Mouse (Mus musculus) hindbrain, embryonic 11.5 days (tissue): ENCODE measurements around the gene Acr. TPM values are rescaled to one million over a fixed set of nuclear protein-coding genes. Genes with fewer than 3 reads are reported as not detected.

Experiments used
- ATAC-seq: fragments of 200-750 bp; cut with Nextera tagmentation; 2 replicates; pipeline ENCODE4 v1.8.0; 2017; ENCODE audit warnings: mild to moderate bottlenecking, moderate TSS enrichment, moderate library complexity; ENCODE audit not compliant: low FRiP score
- DNase-seq: peaks from one replicate; pipeline ENCODE4 v3.0.0-alpha.2; 2015; ENCODE audit warnings: low spot score
- H3K27ac ChIP-seq: fragments of 300-500 bp; sonication (generic); 2 replicates; pipeline ENCODE4 v1.5.1; 2014; ENCODE audit warnings: mild to moderate bottlenecking, low read depth, low read length
- H3K27me3 ChIP-seq: fragments of 300-500 bp; sonication (generic); 2 replicates; pipeline ENCODE4 v1.6.1; 2014; ENCODE audit warnings: mild to moderate bottlenecking, low read length, moderate library complexity, mixed read lengths; ENCODE audit not compliant: control insufficient read depth, insufficient read depth
- H3K36me3 ChIP-seq: fragments of 300-500 bp; sonication (generic); 2 replicates; pipeline ENCODE4 v1.6.1; 2014; ENCODE audit warnings: mild to moderate bottlenecking, low read length, moderate library complexity, mixed read lengths; ENCODE audit not compliant: control insufficient read depth, insufficient read depth
- H3K4me1 ChIP-seq: fragments of 300-500 bp; sonication (generic); replicated peaks from 2 replicates; pipeline ENCODE4 v1.6.1; 2014; ENCODE audit warnings: low read length, mixed read lengths; ENCODE audit not compliant: control insufficient read depth, insufficient read depth
- H3K4me2 ChIP-seq: fragments of 300-500 bp; sonication (generic); replicated peaks from 2 replicates; pipeline ENCODE4 v1.6.1; 2014; ENCODE audit warnings: mild to moderate bottlenecking, low read depth, low read length
- H3K4me3 ChIP-seq: fragments of 300-500 bp; sonication (generic); 2 replicates; pipeline ENCODE4 v1.5.1; 2014; ENCODE audit warnings: low read depth, low read length
- H3K9ac ChIP-seq: fragments of 300-500 bp; sonication (generic); 2 replicates; pipeline ENCODE4 v1.6.1; 2014; ENCODE audit warnings: low read depth, low read length
- H3K9me3 ChIP-seq: fragments of 300-500 bp; sonication (generic); 2 replicates; pipeline ENCODE4 v1.6.1; 2016; ENCODE audit warnings: low read length; ENCODE audit not compliant: control insufficient read depth
- WGBS: fragments of 180-500 bp; shearing (Covaris S2); extraction: QIAGEN DNeasy Blood & Tissue Kit; methylation state at CpG from one replicate; pipeline ENCODE4 v1.1.7; 2014; 5-methylcytosine and 5-hydroxymethylcytosine counted together
- polyA plus RNA-seq: library from polyadenylated mRNA; unstranded; fragments of >200 nt; fragmentation: Nextera tagmentation; extraction: Ambion mirVana; gene quantifications from 2 replicates; pipeline ENCODE4 v1.2.1, GENCODE M21; 2014

The Acr gene
- polyA plus RNA-seq, 1 experiment from 2014 or later, result 0.76 TPM

GRCm38 (mm10) chr15:89622959-89623625, 55.0 kb downstream of the Acr start:
- H3K9me3 ChIP-seq, result no peaks in the 10 kb centered on the region
- DNase-seq, result no peak
- no peaks in the 10 kb centered on the region for H3K27me3 ChIP-seq
- peak; percentile 40; the same call in 1 of the 2 replicates for ATAC-seq
- no peak overlapping the region for H3K9ac ChIP-seq
- H3K36me3 ChIP-seq, result no peaks in the 10 kb centered on the region
- no peak overlapping the region for H3K27ac ChIP-seq
- no peak overlapping the region for H3K4me2 ChIP-seq
- no peaks in the 10 kb centered on the region for H3K4me1 ChIP-seq
- WGBS, result 66% methylated on average over 5 of the region's 5 CpGs
- no peak overlapping the region for H3K4me3 ChIP-seq

- peak; percentile 51; the same call in 1 of the 2 replicates for ATAC-seq
- no peaks in the 10 kb centered on the region for H3K4me1 ChIP-seq
Measured at GRCm38 (mm10) chr15:89623626-89623959, 55.5 kb downstream of the Acr start.

More at GRCm38 (mm10) chr15:89623626-89623959, 55.5 kb downstream of the Acr start:
- H3K36me3 ChIP-seq, result no peaks in the 10 kb centered on the region
- H3K4me3 ChIP-seq, result no peak overlapping the region
- H3K27ac ChIP-seq, result no peak overlapping the region
- no peak overlapping the region for H3K9ac ChIP-seq
- H3K27me3 ChIP-seq, result no peaks in the 10 kb centered on the region
- DNase-seq, result peak; percentile 88
- WGBS, result 19% methylated on average over 6 of the region's 6 CpGs
- H3K9me3 ChIP-seq, result no peaks in the 10 kb centered on the region
- no peak overlapping the region for H3K4me2 ChIP-seq

Other genes starting within 250 kb of the Acr start
- 0.12 TPM in 1 of 2 replicates, not detected in the other for gene Adm2, start 245.6 kb upstream of the Acr start, polyA plus RNA-seq
- gene Miox, start 233.9 kb upstream of the Acr start, polyA plus RNA-seq, result not detected in 2 replicates
- gene Lmf2, start 212.7 kb upstream of the Acr start, polyA plus RNA-seq, result 25.4 and 26.8 TPM in 2 replicates
- 133 and 140 TPM in 2 replicates for gene Ncaph2, start 212.6 kb upstream of the Acr start, polyA plus RNA-seq
- gene Sco2, start 194.5 kb upstream of the Acr start, polyA plus RNA-seq, result 7.4 and 7.9 TPM in 2 replicates
- 1.4 and 1.7 TPM in 2 replicates for gene Tymp, start 191.3 kb upstream of the Acr start, polyA plus RNA-seq
- gene Odf3b, start 189.0 kb upstream of the Acr start, polyA plus RNA-seq, result 1.7 and 2.6 TPM in 2 replicates
- not detected in 2 replicates for gene Klhdc7b, start 183.4 kb upstream of the Acr start, polyA plus RNA-seq
- gene Syce3, start 157.8 kb upstream of the Acr start, polyA plus RNA-seq, result not detected in 2 replicates
- gene Cpt1b, start 142.5 kb upstream of the Acr start, polyA plus RNA-seq, result 0.73 and 0.93 TPM in 2 replicates
- gene C730034F03Rik, start 138.7 kb upstream of the Acr start, polyA plus RNA-seq, result 2.6 and 4.0 TPM in 2 replicates
- gene Gm44502, start 138.6 kb upstream of the Acr start, polyA plus RNA-seq, result not detected in 2 replicates
- gene Chkb, start 138.4 kb upstream of the Acr start, polyA plus RNA-seq, result 54.7 and 63.4 TPM in 2 replicates
- 22.4 and 24.1 TPM in 2 replicates for gene Mapk8ip2, start 114.4 kb upstream of the Acr start, polyA plus RNA-seq
- 10.0 and 10.4 TPM in 2 replicates for gene Arsa, start 90.9 kb upstream of the Acr start, polyA plus RNA-seq
- gene Shank3, start 68.7 kb upstream of the Acr start, polyA plus RNA-seq, result 2.8 and 3.5 TPM in 2 replicates
- gene Rabl2, start 23.6 kb downstream of the Acr start, polyA plus RNA-seq, result 85.3 and 91.0 TPM in 2 replicates